Mouse (Mus musculus) kidney, embryonic 16.5 days (tissue): ENCODE results near the gene Nuf2. TPM values are rescaled to one million over a fixed set of nuclear protein-coding genes. Genes with fewer than 3 reads are reported as not detected.

Source experiments
- ATAC-seq: fragments of 200-750 bp; cut with Nextera tagmentation; 2 replicates; pipeline ENCODE4 v1.8.0; 2017; ENCODE audit warnings: moderate TSS enrichment; ENCODE audit not compliant: low FRiP score, low TSS enrichment
- H3K27ac ChIP-seq: fragments of 300-500 bp; sonication (generic); 2 replicates; pipeline ENCODE4 v1.5.1; 2014; ENCODE audit warnings: low read length
- H3K27me3 ChIP-seq: fragments of 300-500 bp; sonication (generic); 2 replicates; pipeline ENCODE4 v1.6.1; 2014; ENCODE audit warnings: low read length, control low read depth, mixed read lengths; ENCODE audit not compliant: insufficient read depth
- H3K36me3 ChIP-seq: fragments of 300-500 bp; sonication (generic); 2 replicates; pipeline ENCODE4 v1.6.1; 2014; ENCODE audit warnings: low read length, control low read depth, mixed read lengths; ENCODE audit not compliant: insufficient read depth
- H3K4me1 ChIP-seq: fragments of 300-500 bp; sonication (generic); 2 replicates; pipeline ENCODE4 v1.6.1; 2014; ENCODE audit warnings: low read length, control low read depth, mixed read lengths; ENCODE audit not compliant: insufficient read depth
- H3K4me2 ChIP-seq: fragments of 300-500 bp; sonication (generic); replicated peaks from 2 replicates; pipeline ENCODE4 v1.6.1; 2014; ENCODE audit warnings: low read depth, low read length
- H3K4me3 ChIP-seq: fragments of 300-500 bp; sonication (generic); 2 replicates; pipeline ENCODE4 v1.5.1; 2014; ENCODE audit warnings: mild to moderate bottlenecking, low read length
- H3K9ac ChIP-seq: fragments of 300-500 bp; sonication (generic); replicated peaks from 2 replicates; pipeline ENCODE4 v1.6.1; 2014; ENCODE audit warnings: low read length
- H3K9me3 ChIP-seq: fragments of 300-500 bp; sonication (generic); 2 replicates; pipeline ENCODE4 v1.6.1; 2016; ENCODE audit warnings: low read length, control low read depth
- WGBS: fragments of 180-500 bp; shearing (Covaris S2); extraction: QIAGEN DNeasy Blood & Tissue Kit; methylation state at CpG from one replicate; pipeline ENCODE4 v1.1.7; 2014; 5-methylcytosine and 5-hydroxymethylcytosine counted together
- polyA plus RNA-seq: library from polyadenylated mRNA; unstranded; fragments of >200 nt; fragmentation: Nextera tagmentation; extraction: Ambion mirVana; gene quantifications from 2 replicates; pipeline ENCODE4 v1.2.1, GENCODE M21; 2015

Nuf2 gene
- polyA plus RNA-seq: 58.4 and 60.6 TPM in 2 replicates

GRCm38 (mm10) chr1:169530876-169531701 is at the start of gene Nuf2:
Gene Nuf2 (minus strand): TSS chr1:169531464.
- ATAC-seq: peak; percentile 97
- Histone ChIP-seq H3K4me2 (peak within 1 kb of the TSS; percentile 80), H3K4me3 (peak within 1 kb of the TSS; percentile 82), H3K9ac (peak within 1 kb of the TSS; percentile 79), H3K27me3 (no peaks in the 10 kb centered on the region), H3K36me3 (peaks cover 11% of the 10 kb centered on the region; the same call in 1 of the 2 replicates), H3K9me3 (no peaks in the 10 kb centered on the region), H3K4me1 (peaks cover 13% of the 10 kb centered on the region), H3K27ac (peak within 1 kb of the TSS; percentile 88)
- WGBS: under 1% methylated on average over 39 of the region's 39 CpGs

- no peak overlapping the region for H3K4me3 ChIP-seq
- no peaks in the 10 kb centered on the region for H3K4me1 ChIP-seq
- H3K27me3 ChIP-seq: no peaks in the 10 kb centered on the region
- 44% methylated on average over 3 of the region's 3 CpGs for WGBS
- no peak for ATAC-seq
- no peaks in the 10 kb centered on the region for H3K9me3 ChIP-seq
- no peak overlapping the region for H3K27ac ChIP-seq
- no peak overlapping the region for H3K9ac ChIP-seq
- no peak overlapping the region for H3K4me2 ChIP-seq
- H3K36me3 ChIP-seq: no peaks in the 10 kb centered on the region
These were observed 48.3 kb upstream of the Nuf2 start for GRCm38 (mm10) chr1:169579572-169579971.

- Histone ChIP-seq H3K4me1 (no peaks in the 10 kb centered on the region), H3K27me3 (no peaks in the 10 kb centered on the region), H3K4me2 (no peak overlapping the region), H3K4me3 (no peak overlapping the region), H3K27ac (no peak overlapping the region), H3K9me3 (no peaks in the 10 kb centered on the region), H3K9ac (no peak overlapping the region), H3K36me3 (no peaks in the 10 kb centered on the region)
- no peak for ATAC-seq
These were observed 42.9 kb upstream of the Nuf2 start for GRCm38 (mm10) chr1:169574136-169574535.

GRCm38 (mm10) chr1:169555621-169556020 is 24.4 kb upstream of the Nuf2 start:
- Histone ChIP-seq H3K4me2 (no peak overlapping the region), H3K9me3 (no peaks in the 10 kb centered on the region), H3K4me3 (no peak overlapping the region), H3K4me1 (no peaks in the 10 kb centered on the region), H3K36me3 (no peaks in the 10 kb centered on the region), H3K9ac (no peak overlapping the region), H3K27me3 (no peaks in the 10 kb centered on the region), H3K27ac (no peak overlapping the region)
- ATAC-seq: no peak
- WGBS: 78% methylated on average over 2 of the region's 2 CpGs

- H3K4me2 ChIP-seq: no peak overlapping the region
- H3K4me1 ChIP-seq: no peaks in the 10 kb centered on the region
- WGBS: 86% methylated on average over 4 of the region's 4 CpGs
- no peaks in the 10 kb centered on the region for H3K27me3 ChIP-seq
- H3K36me3 ChIP-seq: no peaks in the 10 kb centered on the region
- no peak overlapping the region for H3K4me3 ChIP-seq
- H3K9me3 ChIP-seq: no peaks in the 10 kb centered on the region
- H3K27ac ChIP-seq: no peak overlapping the region
- no peak overlapping the region for H3K9ac ChIP-seq
- no peak for ATAC-seq
These were observed 23.8 kb upstream of the Nuf2 start for GRCm38 (mm10) chr1:169555019-169555418.

- no peaks in the 10 kb centered on the region for H3K9me3 ChIP-seq
- H3K27ac ChIP-seq: no peak overlapping the region
- no peak for ATAC-seq
- no peaks in the 10 kb centered on the region for H3K27me3 ChIP-seq
- H3K4me3 ChIP-seq: no peak overlapping the region
- no peak overlapping the region for H3K9ac ChIP-seq
- no peaks in the 10 kb centered on the region for H3K36me3 ChIP-seq
- no peak overlapping the region for H3K4me2 ChIP-seq
- H3K4me1 ChIP-seq: no peaks in the 10 kb centered on the region
- WGBS: 79% methylated on average over 7 of the region's 7 CpGs
These were observed 22.2 kb upstream of the Nuf2 start for GRCm38 (mm10) chr1:169553446-169553845.

GRCm38 (mm10) chr1:169540415-169540814 is 9.2 kb upstream of the Nuf2 start:
- ATAC-seq: no peak
- Histone ChIP-seq H3K9me3 (peaks cover 5% of the 10 kb centered on the region; the same call in 1 of the 2 replicates), H3K27ac (no peak overlapping the region), H3K9ac (no peak overlapping the region), H3K36me3 (no peaks in the 10 kb centered on the region), H3K27me3 (no peaks in the 10 kb centered on the region), H3K4me2 (no peak overlapping the region), H3K4me1 (no peaks in the 10 kb centered on the region), H3K4me3 (no peak overlapping the region)
- 79% methylated on average over 6 of the region's 6 CpGs for WGBS

GRCm38 (mm10) chr1:169531702-169532535 is 655 bp upstream of the Nuf2 start:
- Histone ChIP-seq H3K4me2 (peak overlapping the region; percentile 80), H3K4me3 (peak overlapping the region; percentile 82), H3K9me3 (no peaks in the 10 kb centered on the region), H3K27ac (peak overlapping the region; percentile 88), H3K4me1 (peaks cover 13% of the 10 kb centered on the region), H3K9ac (peak overlapping the region; percentile 79), H3K36me3 (peaks cover 3% of the 10 kb centered on the region; the same call in 1 of the 2 replicates), H3K27me3 (no peaks in the 10 kb centered on the region)
- WGBS: 10% methylated on average over 11 of the region's 11 CpGs
- ATAC-seq: peak; percentile 21; the same call in 1 of the 2 replicates

GRCm38 (mm10) chr1:169529996-169530518 is 1.2 kb downstream of the Nuf2 start:
- H3K4me3 ChIP-seq: peak overlapping the region; percentile 82
- H3K4me2 ChIP-seq: peak overlapping the region; percentile 80
- H3K4me1 ChIP-seq: peaks cover 13% of the 10 kb centered on the region
- H3K36me3 ChIP-seq: peaks cover 12% of the 10 kb centered on the region; the same call in 1 of the 2 replicates
- H3K9me3 ChIP-seq: no peaks in the 10 kb centered on the region
- no peak overlapping the region for H3K27ac ChIP-seq
- H3K9ac ChIP-seq: 0 out of 2 replicates have a peak overlapping the region, but pooled peaks have one; percentile 10
- H3K27me3 ChIP-seq: no peaks in the 10 kb centered on the region
- ATAC-seq: no peak
- 77% methylated on average over 8 of the region's 8 CpGs for WGBS
